Mouse (Mus musculus) embryonic facial prominence, embryonic 14.5 days (tissue): ENCODE data around the gene B4galt3. TPM values are rescaled to one million over a fixed set of nuclear protein-coding genes. Genes with fewer than 3 reads are reported as not detected.

Experiments used
- ATAC-seq: fragments of 200-750 bp; cut with Nextera tagmentation; 2 replicates; pipeline ENCODE4 v1.8.0; 2017; ENCODE audit warnings: low read depth, moderate number of reproducible peaks, moderate TSS enrichment
- DNase-seq: peaks from one replicate; pipeline ENCODE4 v3.0.0-alpha.2; 2015; ENCODE audit warnings: low spot score
- H3K27ac ChIP-seq: fragments of 300-500 bp; sonication (generic); replicated peaks from 2 replicates; pipeline ENCODE4 v1.5.1; 2014; ENCODE audit warnings: low read depth, mild to moderate bottlenecking, low read length, moderate library complexity
- H3K27me3 ChIP-seq: fragments of 300-500 bp; sonication (generic); replicated peaks from 2 replicates; pipeline ENCODE4 v1.6.1; 2014; ENCODE audit warnings: low read length; ENCODE audit not compliant: control insufficient read depth, insufficient read depth
- H3K36me3 ChIP-seq: fragments of 300-500 bp; sonication (generic); 2 replicates; pipeline ENCODE4 v1.6.1; 2014; ENCODE audit warnings: low read length, mixed read lengths; ENCODE audit not compliant: control insufficient read depth, insufficient read depth
- H3K4me1 ChIP-seq: fragments of 300-500 bp; sonication (generic); 2 replicates; pipeline ENCODE4 v1.6.1; 2014; ENCODE audit warnings: antibody characterized with exemption, low read length; ENCODE audit not compliant: control insufficient read depth, insufficient read depth
- H3K4me2 ChIP-seq: fragments of 300-500 bp; sonication (generic); 2 replicates; pipeline ENCODE4 v1.6.1; 2014; ENCODE audit warnings: low read depth, mild to moderate bottlenecking, low read length, moderate library complexity, mixed read lengths
- H3K4me3 ChIP-seq: fragments of 300-500 bp; sonication (generic); 2 replicates; pipeline ENCODE4 v1.5.1; 2014; ENCODE audit warnings: low read depth, mild to moderate bottlenecking, low read length
- H3K9ac ChIP-seq: fragments of 300-500 bp; sonication (generic); 2 replicates; pipeline ENCODE4 v1.6.1; 2014; ENCODE audit warnings: low read depth, mild to moderate bottlenecking, low read length, moderate library complexity, mixed read lengths
- H3K9me3 ChIP-seq: fragments of 300-500 bp; sonication (generic); 2 replicates; pipeline ENCODE4 v1.6.1; 2016; ENCODE audit warnings: low read length; ENCODE audit not compliant: control insufficient read depth
- WGBS: fragments of 180-500 bp; shearing (Covaris S2); extraction: QIAGEN DNeasy Blood & Tissue Kit; methylation state at CpG from one replicate; pipeline ENCODE4 v1.1.7; 2014; 5-methylcytosine and 5-hydroxymethylcytosine counted together
- polyA plus RNA-seq: library from polyadenylated mRNA; unstranded; fragments of >200 nt; fragmentation: Nextera tagmentation; extraction: Ambion mirVana; gene quantifications from 2 replicates; pipeline ENCODE4 v1.2.1, GENCODE M21; 2014

B4galt3 gene
- polyA plus RNA-seq, 1 experiment from 2014 or later, result 60.2 TPM

GRCm38 (mm10) chr1:171247453-171247841, 22.7 kb upstream of the B4galt3 start:
- no peak for ATAC-seq

GRCm38 (mm10) chr1:171247916-171248315, 22.2 kb upstream of the B4galt3 start:
- Histone ChIP-seq H3K27me3 (no peaks in the 10 kb centered on the region), H3K4me1 (peaks cover 50% of the 10 kb centered on the region), H3K4me2 (peak overlapping the region; percentile 63), H3K9ac (peak overlapping the region; percentile 62; the same call in 1 of the 2 replicates), H3K9me3 (no peaks in the 10 kb centered on the region), H3K27ac (peak overlapping the region; percentile 93), H3K36me3 (peaks cover 28% of the 10 kb centered on the region), H3K4me3 (peak overlapping the region; percentile 77; the same call in 1 of the 2 replicates)
- DNase-seq (peak; percentile 35), ATAC-seq (no peak)
- 18% methylated on average over 4 of the region's 4 CpGs for WGBS

More at GRCm38 (mm10) chr1:171247453-171247841, 22.7 kb upstream of the B4galt3 start:
- H3K27ac ChIP-seq, result peak overlapping the region; percentile 93
- peak overlapping the region; percentile 62 for H3K9ac ChIP-seq
- peaks cover 30% of the 10 kb centered on the region for H3K36me3 ChIP-seq
- no peaks in the 10 kb centered on the region for H3K27me3 ChIP-seq
- DNase-seq, result no peak
- H3K4me2 ChIP-seq, result peak overlapping the region; percentile 63
- no peaks in the 10 kb centered on the region for H3K9me3 ChIP-seq
- peak overlapping the region; percentile 77 for H3K4me3 ChIP-seq
- WGBS, result 8% methylated on average over 13 of the region's 13 CpGs
- H3K4me1 ChIP-seq, result peaks cover 46% of the 10 kb centered on the region

- Histone ChIP-seq H3K27me3 (no peaks in the 10 kb centered on the region), H3K9ac (no peak overlapping the region), H3K4me1 (peaks cover 50% of the 10 kb centered on the region), H3K4me3 (no peak overlapping the region), H3K27ac (peak overlapping the region; percentile 93), H3K9me3 (no peaks in the 10 kb centered on the region), H3K36me3 (peaks cover 26% of the 10 kb centered on the region), H3K4me2 (0 out of 2 replicates have a peak overlapping the region, but pooled peaks have one; percentile 8)
- ATAC-seq (no peak), DNase-seq (no peak)
- WGBS, result 32% methylated on average over 2 of the region's 3 CpGs
Observed at GRCm38 (mm10) chr1:171248386-171249226, 21.5 kb upstream of the B4galt3 start.

GRCm38 (mm10) chr1:171249913-171250600, 20.1 kb upstream of the B4galt3 start, which contains the start of gene Adamts4:
Gene Adamts4 (plus strand): TSS chr1:171250421.
- ATAC-seq, result peak; percentile 30; the same call in 1 of the 2 replicates
- peak; percentile 90 for DNase-seq
- Histone ChIP-seq H3K27ac (peak within 1 kb of the TSS; percentile 93), H3K27me3 (no peaks in the 10 kb centered on the region), H3K9me3 (no peaks in the 10 kb centered on the region), H3K4me1 (peaks cover 50% of the 10 kb centered on the region), H3K9ac (peak within 1 kb of the TSS; percentile 63), H3K4me3 (peak within 1 kb of the TSS; percentile 46), H3K4me2 (peak within 1 kb of the TSS; percentile 80), H3K36me3 (peaks cover 27% of the 10 kb centered on the region)
- 5% methylated on average over 5 of the region's 5 CpGs for WGBS

GRCm38 (mm10) chr1:171250680-171251593, 19.2 kb upstream of the B4galt3 start, which contains the start of gene Ndufs2:
Gene Ndufs2 (minus strand): TSS chr1:171251388.
- Histone ChIP-seq H3K36me3 (peaks cover 26% of the 10 kb centered on the region), H3K9ac (peak within 1 kb of the TSS; percentile 63), H3K27ac (peak within 1 kb of the TSS; percentile 93), H3K4me3 (peak within 1 kb of the TSS; percentile 46), H3K4me1 (peaks cover 47% of the 10 kb centered on the region), H3K27me3 (no peaks in the 10 kb centered on the region), H3K4me2 (peak within 1 kb of the TSS; percentile 80), H3K9me3 (no peaks in the 10 kb centered on the region)
- peak; percentile 75 for DNase-seq
- ATAC-seq, result 0 out of 2 replicates have a peak, but pooled peaks have one; percentile 10
- WGBS, result 9% methylated on average over 26 of the region's 26 CpGs

GRCm38 (mm10) chr1:171251594-171252324, 18.4 kb upstream of the B4galt3 start:
- 2% methylated on average over 13 of the region's 13 CpGs for WGBS
- Histone ChIP-seq H3K27ac (peak overlapping the region; percentile 93), H3K4me2 (peak overlapping the region; percentile 80), H3K4me3 (peak overlapping the region; percentile 46), H3K27me3 (no peaks in the 10 kb centered on the region), H3K9me3 (no peaks in the 10 kb centered on the region), H3K36me3 (peaks cover 32% of the 10 kb centered on the region), H3K9ac (peak overlapping the region; percentile 63), H3K4me1 (peaks cover 42% of the 10 kb centered on the region)
- DNase-seq (peak; percentile 92), ATAC-seq (peak; percentile 54)

- ATAC-seq (peak; percentile 0; the same call in 1 of the 2 replicates), DNase-seq (no peak)
- Histone ChIP-seq H3K4me2 (peak overlapping the region; percentile 80), H3K36me3 (peaks cover 37% of the 10 kb centered on the region), H3K4me1 (peaks cover 42% of the 10 kb centered on the region), H3K9me3 (no peaks in the 10 kb centered on the region), H3K27ac (peak overlapping the region; percentile 93), H3K9ac (peak overlapping the region; percentile 63), H3K27me3 (no peaks in the 10 kb centered on the region), H3K4me3 (peak overlapping the region; percentile 46)
- WGBS, result 30% methylated on average over 17 of the region's 17 CpGs
Observed at GRCm38 (mm10) chr1:171252415-171252814, 17.7 kb upstream of the B4galt3 start.
